Mouse (Mus musculus) cerebellum, adult 2 months (tissue): ENCODE results near the gene Pdlim3.

ENCODE experiments used
- CTCF ChIP-seq: fragments of 200-500 bp; IDR thresholded peaks from 2 replicates; pipeline ENCODE4 v1.5.1; 2011; ENCODE audit warnings: low read depth, mild to moderate bottlenecking, control low read depth, low read length, moderate library complexity, borderline replicate concordance; ENCODE audit not compliant: insufficient read depth
- POLR2A ChIP-seq: fragments of 200-500 bp; IDR thresholded peaks from 2 replicates; pipeline ENCODE4 v1.6.1; 2011; ENCODE audit warnings: low read length, control low read depth, borderline replicate concordance; ENCODE audit not compliant: insufficient read depth

GRCm38 (mm10) chr8:45844097-45844885 is 41.0 kb upstream of the Pdlim3 start:
- TF ChIP-seq CTCF (no peak), POLR2A (no peak)
